Mouse (Mus musculus): Measurements from ENCODE around the gene Gm20388.

DNA sequence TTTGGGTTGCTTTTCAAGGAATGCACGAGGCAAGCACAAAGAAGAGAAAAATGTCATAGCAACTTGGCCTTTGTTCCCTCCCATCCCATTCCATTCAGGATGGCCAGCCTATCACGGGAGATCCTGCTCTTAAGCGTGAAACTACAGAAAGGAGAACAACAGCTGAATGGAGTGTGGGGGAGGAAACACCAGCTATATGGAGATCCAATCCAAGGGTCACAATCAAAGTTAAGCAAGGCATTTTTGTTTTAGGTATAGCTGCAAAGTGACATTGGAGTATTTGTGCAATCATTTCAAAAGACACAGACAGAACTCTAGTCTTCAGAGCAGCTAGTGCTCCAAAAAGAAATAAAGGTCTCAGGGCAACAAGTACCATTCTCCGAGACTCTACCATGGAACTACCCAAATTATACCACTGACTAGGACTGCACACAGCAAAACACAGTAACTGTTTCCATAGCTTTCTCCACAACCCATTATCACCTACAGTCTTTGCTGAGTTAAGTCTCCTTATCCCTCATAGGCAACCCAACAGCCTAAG is 3129.5 kb downstream of the Gm20388 start:
- no peak for TF ChIP-seq CTCF (IDR thresholded peaks at IDR 0.05; ENCODE audit: extremely low read depth, insufficient read depth, low read length)
- no peak for TF ChIP-seq POLR2A (IDR thresholded peaks at IDR 0.05; ENCODE audit: extremely low read depth, insufficient read depth, low read length)

Data from cortical plate, adult 2 months (tissue).